Mouse (Mus musculus) brain, embryonic 14.5 days (tissue): ENCODE results near the gene Ston2. TPM values are rescaled to one million over a fixed set of nuclear protein-coding genes. Genes with fewer than 3 reads are reported as not detected.
"Not testable (repeated sequence)": the region's sequence is repeated elsewhere in the genome, so short reads cannot be mapped to it uniquely, and the experiment has no call there.

Experiments
- DNase-seq: peaks from one replicate; pipeline ENCODE4 v3.0.0-alpha.2; 2011; ENCODE audit warnings: low read depth
- CTCF ChIP-seq: fragments of 200-500 bp; IDR thresholded peaks from 2 replicates; pipeline ENCODE4 v1.5.1; 2012; ENCODE audit warnings: inconsistent platforms, mild to moderate bottlenecking, moderate library complexity, borderline replicate concordance; ENCODE audit not compliant: insufficient read depth, insufficient read length; ENCODE audit errors: extremely low read depth
- POLR2A ChIP-seq: fragments of 200-500 bp; IDR thresholded peaks from 2 replicates; pipeline ENCODE4 v1.6.1; 2012; ENCODE audit warnings: mild to moderate bottlenecking, inconsistent platforms, borderline replicate concordance; ENCODE audit not compliant: poor library complexity, insufficient read depth, insufficient read length, severe bottlenecking; ENCODE audit errors: extremely low read depth
- polyA plus RNA-seq: library from polyadenylated mRNA; depleted of rRNA; stranded (reverse); fragments of >200 nt; gene quantifications from 2 replicates; pipeline ENCODE4 v1.2.3, GENCODE M21; 2012

The Ston2 gene
- polyA plus RNA-seq, 1 experiment: 9.0 TPM

DNA sequence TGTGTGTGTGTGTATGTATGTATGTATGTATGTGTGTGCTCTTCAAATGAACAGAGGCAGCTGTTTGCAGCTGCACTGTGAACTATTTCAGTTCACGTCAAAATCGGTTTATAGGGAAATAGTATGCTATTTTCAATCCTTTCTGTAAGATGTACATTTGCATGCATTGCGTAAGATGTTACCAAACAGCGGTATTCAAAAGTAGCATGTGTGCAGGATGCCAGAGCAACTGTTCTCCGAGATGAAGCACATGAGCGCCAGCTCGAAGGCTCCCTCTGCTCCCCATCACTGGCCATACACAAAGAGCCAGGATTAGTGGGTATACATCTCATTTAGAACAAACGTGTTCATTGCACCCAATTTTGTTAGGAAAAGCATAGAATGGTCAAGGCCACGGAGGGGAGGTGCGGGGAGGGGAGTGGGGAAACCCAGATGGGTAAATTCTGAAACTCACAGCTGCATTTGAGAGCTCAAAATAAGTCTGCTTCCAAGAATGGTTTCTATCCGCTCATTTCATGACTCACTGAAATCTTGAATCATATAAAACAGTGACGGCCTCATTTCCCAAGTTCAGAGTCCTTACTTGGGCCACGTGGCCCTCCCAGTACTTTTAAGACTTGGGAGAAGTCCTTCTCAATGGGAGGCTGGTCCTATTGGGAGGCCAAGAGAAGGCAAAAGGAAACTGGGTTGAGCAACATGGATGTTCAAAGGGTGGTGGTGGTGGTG, 15.2 kb upstream of the Ston2 start:
- TF ChIP-seq CTCF (no peak), POLR2A (no peak)
- peak; percentile 39 for DNase-seq

DNA sequence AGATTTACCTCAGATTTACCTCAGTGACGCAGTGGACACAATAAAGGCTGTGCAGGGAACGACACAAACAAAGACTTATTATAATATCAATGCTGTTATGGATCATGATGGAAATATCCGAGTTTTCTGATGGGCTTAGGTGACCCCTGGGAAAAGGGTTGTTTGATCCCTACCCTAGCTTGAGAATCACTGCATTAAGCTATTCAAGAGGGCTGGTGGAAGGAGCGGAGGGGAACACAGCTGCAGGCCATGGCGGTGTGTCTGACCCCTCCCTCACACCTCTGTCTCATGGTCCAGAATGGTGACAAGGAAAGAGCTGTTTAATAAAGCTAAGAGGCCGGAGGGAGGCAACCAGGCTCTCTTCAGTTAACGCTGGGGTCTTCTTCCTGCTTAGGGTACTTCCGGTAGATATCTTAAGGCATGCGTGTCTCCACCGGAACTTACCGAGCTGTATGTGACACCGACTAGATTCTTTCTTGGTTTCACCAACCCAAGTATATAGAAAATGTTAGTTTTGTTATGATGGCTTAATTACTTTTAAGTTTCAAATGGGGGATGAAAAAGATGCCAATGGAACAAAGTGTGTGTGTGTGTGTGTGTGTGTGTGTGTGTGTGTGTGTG, 14.5 kb upstream of the Ston2 start:
- DNase-seq: no peak
- TF ChIP-seq POLR2A (no peak), CTCF (no peak)

DNA sequence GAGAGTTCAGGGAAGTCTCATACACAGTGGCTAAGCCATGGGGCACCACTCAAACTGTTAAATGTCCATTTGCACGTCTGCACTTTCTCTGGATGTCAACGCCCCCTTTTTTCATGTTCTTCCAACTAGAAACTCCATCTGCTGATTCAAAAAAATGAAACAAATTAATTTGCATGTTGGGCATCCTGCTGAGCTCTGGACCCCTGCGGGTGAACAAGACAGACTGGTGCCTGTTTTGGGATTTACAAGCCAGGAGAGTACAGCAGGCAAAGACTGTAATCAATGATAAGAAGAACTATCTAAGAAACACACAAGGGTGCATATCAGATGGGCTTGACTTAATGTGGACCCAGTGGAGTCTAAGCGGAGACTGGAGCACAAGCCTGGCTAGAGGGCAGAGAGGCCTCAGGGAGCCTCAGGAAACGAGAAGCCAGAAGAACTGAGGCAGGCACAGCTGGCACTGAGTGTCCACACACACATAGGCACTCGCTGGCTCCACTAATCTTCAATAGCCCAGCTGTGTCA, 12.7 kb upstream of the Ston2 start:
- TF ChIP-seq POLR2A (no peak), CTCF (no peak)
- no peak for DNase-seq

DNA sequence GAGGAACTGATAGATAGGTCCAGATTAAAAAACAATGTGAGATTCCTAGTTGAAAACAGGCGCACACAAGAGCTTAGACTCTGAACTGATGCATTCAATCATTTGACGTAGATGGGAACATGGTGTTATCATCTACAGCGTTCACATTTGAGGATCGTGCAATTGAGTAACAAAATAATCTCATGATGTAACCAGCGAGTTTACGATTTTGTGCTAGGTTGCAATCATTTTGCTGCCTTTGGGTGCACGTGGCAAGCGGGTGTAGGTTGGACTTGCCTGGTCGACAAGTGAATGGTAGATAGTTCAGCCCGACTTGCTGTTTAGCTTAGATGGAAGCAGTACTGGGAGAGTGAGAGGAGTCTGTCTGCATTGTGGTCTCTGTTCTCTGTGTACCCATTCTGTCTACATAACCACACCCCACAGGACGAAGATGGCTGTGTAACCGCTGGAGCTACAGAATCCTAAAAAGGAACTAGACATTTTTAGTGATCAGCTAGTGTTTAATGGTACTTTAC, 11.7 kb upstream of the Ston2 start:
- DNase-seq: no peak
- TF ChIP-seq POLR2A (no peak), CTCF (no peak)

DNA sequence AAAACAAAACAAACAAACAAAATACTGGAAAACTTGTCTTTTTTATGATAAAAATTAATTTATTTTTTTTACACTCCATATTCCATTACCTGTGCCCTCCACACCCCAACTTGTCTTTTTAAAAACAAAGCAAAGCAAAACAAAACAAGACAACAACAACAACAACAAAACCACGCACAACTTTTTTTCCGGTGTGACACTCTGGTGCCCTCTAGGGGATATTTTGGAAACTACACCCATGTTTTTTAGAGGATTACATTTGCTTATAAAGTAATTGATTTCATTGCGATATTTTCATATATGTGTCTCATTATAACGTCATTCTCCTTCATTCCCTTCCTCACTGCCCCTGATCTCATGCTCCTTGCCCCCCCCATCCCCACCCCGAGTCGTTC, 11.2 kb upstream of the Ston2 start:
- TF ChIP-seq POLR2A (no peak), CTCF (peak; percentile 62; the same call in 1 of the 2 replicates)
- peak; percentile 44 for DNase-seq

DNA sequence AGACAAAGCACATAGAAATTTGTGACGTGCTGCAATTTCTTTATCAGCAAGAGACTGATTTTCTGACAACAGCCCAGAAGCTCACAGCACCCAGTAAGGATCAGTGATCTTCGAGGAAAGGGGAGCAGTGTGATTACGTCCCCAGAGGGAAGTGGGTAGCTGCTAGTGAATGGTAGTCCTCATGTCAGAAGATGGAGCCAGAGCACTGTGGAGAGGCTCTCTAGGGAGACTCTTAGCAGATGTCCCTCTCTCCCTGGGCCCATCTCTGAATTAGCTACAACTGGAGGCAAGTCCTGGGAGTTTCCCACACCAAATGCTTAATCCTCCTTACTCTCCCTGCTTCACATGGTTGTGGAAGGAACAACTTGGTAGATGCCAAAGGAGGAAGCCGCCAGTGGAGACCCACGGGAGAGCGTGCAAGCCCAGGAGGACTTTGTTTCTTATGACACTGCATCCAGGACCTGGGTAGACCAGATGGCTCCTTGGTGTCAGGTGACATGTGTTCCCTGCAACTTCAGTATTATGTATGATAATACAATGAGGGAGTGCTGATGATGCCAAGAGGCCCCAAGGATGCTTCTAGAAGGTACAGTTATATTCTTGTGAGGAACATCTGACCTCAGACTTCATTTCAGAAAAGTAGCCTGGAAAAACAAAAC, 10.7 kb upstream of the Ston2 start:
- TF ChIP-seq POLR2A: no peak
- no peak for TF ChIP-seq CTCF
- peak; percentile 34 for DNase-seq

DNA sequence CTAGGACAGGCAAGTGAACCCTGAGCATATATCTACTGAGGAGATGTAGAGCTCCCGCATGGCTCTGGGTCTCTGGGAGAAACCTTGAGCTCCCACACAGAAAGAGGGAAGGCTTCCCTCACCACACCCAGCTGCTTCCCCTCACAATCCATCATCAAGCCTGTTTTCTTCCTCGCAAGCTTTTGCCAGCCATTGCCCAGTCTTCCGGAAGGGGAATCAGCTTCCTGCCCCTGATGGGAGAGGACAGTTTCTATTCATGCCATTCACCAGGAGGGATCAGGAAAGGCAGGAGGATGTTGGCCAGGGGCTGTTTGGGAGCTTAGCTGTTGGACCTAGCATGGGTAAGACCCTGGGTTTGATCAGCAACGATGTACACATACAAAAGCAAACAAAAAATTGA, 8.6 kb upstream of the Ston2 start:
- no peak for TF ChIP-seq POLR2A
- no peak for TF ChIP-seq CTCF
- no peak for DNase-seq

DNA sequence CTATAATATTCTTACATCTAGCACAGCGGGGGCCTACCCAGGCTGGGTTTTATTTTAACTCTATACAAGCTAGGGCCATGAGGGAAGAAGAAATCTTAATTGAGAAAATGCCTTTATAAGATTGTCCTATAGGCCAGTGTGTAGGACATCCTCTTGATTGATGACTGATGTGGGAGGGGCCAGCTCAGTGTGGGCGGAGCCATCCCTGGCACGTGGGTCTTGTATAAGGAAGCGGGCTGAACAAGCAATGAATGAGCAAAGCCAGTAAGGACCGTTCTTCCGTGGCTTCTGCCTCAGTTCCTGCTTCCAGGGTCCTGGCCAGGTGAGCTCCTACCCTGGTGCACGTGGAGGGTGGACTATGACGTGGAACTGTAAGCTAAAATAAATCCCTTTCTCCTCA, 5.1 kb upstream of the Ston2 start:
- TF ChIP-seq CTCF (no peak), POLR2A (no peak)

DNA sequence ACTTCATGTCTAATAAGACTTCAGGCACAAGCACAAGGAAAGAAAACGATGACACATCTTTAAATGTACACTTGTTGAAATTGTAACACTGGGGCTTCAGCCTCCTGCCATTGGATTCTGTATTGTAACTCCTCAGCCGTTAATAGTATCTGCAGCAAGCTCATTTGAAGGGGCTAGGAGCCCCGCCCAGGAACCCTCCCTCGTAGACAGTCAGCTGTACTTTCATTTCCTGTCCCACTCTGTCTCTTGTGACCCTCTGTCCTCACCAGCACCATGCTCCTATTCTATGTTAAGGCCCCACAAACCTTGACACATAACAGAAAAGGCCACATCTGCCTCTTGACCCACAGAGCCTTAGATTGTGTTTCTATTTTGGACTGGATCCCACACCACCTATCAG, 3.6 kb upstream of the Ston2 start:
- TF ChIP-seq CTCF (no peak), POLR2A (no peak)

More for the DNA sequence above, 5.1 kb upstream of the Ston2 start:
- DNase-seq: no peak

DNA sequence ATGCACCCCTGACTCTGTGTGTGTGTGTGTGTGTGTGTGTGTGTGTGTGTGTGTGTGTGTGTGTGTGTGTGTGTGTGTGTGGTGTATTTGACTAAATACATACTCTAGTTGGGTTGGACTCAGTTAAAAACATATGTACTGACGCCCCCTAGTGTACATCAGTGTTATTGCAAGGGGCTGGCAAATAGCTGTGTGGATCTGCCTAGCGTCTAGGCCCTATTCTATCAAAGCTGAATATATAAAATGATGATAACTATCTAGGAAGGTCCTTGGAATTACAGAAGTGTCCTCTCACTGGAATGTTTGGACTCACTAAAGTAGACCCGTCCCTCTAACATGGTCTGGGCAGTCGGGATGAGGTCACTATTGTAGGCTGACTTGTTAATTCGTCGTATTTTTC, 1.6 kb upstream of the Ston2 start:
- peak; percentile 68 for DNase-seq
- TF ChIP-seq CTCF (peak; percentile 63; the same call in 1 of the 2 replicates), POLR2A (no peak)

More for the DNA sequence above, 3.6 kb upstream of the Ston2 start:
- no peak for DNase-seq

DNA sequence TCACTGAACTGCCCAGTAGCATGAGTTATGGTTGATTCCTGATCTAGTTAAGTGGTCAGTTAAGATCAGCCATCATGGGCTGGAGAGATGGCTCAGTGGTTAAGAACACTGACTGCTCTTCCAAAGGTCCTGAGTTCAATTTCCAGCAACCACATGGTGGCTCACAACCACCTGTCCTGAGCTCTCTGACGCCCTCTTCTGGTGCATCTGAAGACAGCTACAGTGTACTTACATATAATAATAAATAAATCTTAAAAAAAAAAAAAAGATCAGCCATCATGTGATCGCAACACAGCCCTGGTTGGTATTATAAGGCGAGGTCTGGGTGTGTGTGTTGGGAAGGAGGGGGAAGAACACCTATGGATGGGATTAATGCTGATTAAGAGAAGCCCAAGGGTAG, 259 bp upstream of the Ston2 start:
- DNase-seq: not testable (repeated sequence)

DNA sequence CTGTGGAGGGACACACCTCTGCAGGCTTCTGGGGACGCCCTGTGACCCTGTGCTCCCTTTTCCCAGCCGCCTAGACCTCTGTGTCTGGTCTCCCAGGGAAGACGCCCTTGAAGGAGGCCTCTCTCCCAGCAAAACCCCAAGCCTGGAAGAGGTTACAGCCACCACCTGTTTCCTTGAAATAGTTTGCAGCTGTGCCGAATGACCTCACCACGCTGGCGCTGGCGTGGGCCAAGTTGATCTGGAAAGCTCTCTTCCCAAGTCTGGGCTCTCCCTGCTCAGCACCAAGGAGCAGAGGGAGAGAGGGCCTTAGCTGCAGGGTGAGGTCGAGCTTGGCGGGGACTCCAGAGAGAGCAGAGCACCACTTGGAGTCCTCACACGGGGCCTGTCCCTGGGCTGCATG, 1.8 kb downstream of the Ston2 start:
- TF ChIP-seq CTCF: no peak
- no peak for TF ChIP-seq POLR2A

DNA sequence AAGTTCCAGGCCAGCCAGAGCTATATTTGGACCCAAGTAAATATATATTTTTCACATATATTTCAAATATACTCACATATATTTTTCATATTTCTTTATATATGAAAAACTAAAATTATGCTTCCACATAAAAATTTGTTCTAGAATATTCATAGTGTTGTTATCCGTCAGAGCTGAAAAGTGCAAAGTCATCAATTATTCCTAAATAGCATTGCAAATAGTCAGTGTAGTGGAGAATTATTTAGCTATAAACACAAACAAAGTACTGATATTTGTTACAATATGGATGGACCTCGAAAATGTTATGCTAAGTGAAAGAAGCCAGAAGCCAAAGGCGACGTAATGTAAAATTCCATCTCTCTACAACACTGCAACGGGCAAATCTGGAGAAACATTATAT, 6.8 kb downstream of the Ston2 start:
- DNase-seq: no peak
- TF ChIP-seq CTCF (no peak), POLR2A (no peak)

More for the DNA sequence above, 1.8 kb downstream of the Ston2 start:
- DNase-seq: no peak
